Mouse (Mus musculus) cerebellum, adult 11-12 months (tissue): Measurements from ENCODE around the gene Tcf7l2.
A peak's percentile ranks its signal among the peaks of the same experiment; 100 is the strongest.

ENCODE experiments used
- DNase-seq: peaks from one replicate; pipeline ENCODE4 v3.0.0; 2022

The Tcf7l2 gene

GRCm38 (mm10) chr19:55837924-55838323, 96.3 kb downstream of the Tcf7l2 start:
- DNase-seq, result peak; percentile 5

DNA sequence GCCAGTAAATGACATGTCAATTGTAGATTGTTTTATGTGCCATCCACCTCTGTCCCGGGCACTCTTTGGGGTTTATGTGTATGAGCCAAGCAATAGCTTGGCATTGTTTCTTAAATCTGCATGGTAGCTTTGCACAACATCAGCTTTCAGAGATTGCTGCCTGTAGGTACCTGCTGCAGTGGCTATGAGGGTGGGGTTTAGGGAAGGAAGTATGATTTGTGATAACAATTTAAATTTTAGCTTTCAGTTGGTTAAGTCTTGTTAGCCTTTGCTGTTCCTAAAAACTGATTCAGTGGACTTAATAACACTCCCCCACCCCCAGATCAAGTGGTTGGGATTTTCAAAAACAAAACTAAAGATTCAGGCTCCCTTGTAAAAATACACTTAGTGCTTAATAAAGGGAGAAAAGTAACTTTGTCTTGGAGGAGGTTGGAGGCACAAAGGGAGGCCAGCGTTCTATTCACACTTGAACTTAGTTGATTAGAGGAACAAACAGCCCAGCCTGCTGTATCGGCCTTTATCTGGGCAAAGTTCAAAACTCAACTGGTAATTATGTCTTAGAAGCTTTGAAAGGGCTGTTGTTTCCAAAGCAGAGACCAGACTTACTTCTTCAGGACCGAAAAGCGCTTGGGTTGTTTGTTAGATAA, 96.9 kb downstream of the Tcf7l2 start:
- no peak for DNase-seq

GRCm38 (mm10) chr19:55839036-55839555, 97.5 kb downstream of the Tcf7l2 start:
- DNase-seq, result no peak

DNA sequence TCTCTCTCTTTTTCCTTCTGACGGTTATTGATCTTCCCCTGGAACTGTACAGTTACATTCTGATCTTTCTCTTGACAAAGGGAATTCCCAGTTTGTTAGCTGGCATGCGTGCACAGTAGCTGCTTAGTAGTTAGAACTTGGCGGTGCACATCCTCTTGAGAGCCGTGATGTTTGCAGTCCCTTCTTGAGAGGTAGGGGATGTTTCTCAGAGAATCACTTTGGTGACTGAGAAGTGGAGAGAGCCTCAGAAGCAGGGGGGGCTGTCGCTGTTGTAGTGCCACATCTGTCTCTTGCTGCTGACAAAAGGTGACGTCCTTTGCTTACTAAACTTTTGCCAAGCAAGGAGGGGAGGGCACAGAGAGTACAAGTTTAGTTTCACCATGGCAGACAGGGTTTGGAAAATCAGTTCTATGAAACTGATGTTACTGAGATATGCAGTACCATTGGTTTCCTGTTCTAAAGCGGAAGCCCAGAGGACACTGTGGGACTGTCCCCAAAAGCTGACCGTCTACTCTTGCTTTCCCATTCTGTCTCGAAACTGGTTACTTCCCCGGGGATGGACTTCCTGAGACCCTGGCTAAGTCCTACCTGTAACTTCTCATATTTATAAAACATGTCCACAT, 99.0 kb downstream of the Tcf7l2 start:
- no peak for DNase-seq

DNA sequence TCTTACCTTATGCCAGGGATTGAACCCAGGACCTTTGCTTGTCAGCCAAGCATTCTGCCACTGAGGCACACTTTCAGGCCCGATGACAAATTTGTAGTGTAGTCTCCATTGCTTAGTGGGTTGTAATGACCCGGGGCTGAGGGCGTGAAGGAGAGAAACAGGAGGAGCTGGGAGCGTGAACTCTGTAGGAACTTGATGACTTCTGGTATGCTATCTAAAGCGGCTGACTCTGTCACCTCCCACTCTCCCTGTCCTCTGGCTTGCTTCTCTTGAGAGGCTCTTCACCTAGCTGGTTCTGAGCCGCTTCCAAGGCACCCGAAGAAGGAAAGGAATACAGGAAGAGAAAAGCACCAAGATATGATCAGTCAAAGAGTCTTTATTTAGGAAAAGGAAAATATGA, 100.4 kb downstream of the Tcf7l2 start:
- DNase-seq, result no peak

DNA sequence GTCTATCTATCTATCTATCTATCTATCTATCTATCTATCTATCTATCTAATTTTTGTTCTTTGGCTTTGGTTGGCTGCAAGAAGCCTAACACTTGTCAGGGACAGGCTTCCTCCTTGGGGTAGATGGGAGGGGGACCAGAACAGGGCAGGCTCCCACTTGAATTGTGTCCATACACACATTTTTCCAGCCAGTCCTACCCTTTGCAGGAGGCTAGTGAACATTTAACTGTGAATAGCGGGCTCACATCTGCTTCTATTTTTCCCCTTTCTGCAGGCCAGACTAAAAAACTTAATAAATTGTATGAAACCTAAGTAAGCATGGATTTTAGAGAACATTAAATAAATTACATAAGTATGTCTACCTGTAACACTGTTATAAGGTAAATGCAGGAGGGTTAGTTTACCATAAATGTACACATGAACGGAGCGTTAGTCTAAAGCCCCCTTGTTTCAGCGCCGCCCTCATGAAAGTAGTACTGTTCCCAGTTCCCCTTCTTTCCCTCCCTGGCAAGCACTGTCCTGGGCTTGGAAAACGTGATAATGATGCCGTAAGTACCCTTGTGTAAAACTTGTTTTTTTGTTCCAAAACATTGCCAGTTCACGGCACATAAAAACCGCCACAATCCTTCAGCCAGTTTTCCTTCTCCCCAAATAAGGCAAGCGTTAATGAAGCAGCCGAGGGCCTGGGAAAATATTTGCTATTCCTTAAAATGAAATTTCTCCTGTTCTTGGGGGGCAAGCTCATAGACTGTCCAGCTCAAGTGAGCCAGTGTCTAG, 101.7 kb downstream of the Tcf7l2 start:
- DNase-seq, result no peak

GRCm38 (mm10) chr19:55845702-55846101, 104.1 kb downstream of the Tcf7l2 start:
- no peak for DNase-seq

DNA sequence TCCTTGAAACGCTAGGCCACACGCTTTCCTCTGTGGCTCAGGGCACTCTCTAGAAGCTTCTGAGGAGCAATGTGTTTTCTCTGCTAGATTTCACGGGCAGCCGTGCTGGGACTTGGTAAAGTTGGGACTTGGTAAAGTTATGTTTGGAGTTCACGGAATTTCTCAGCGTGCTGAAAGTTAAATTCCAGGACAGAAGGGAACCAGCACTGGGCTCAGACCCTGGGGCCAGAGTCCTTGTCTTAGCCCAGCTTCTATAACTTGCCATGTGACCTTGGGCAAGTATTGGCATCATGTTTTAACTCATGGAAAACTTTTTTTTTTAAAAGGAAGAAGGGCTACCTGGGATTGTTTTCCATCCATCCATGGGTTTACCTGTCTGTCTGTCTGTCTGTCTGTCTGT, 104.6 kb downstream of the Tcf7l2 start:
- no peak for DNase-seq

- DNase-seq, result no peak
Measured at GRCm38 (mm10) chr19:55847043-55847442, 105.4 kb downstream of the Tcf7l2 start.

GRCm38 (mm10) chr19:55850402-55851078, 108.9 kb downstream of the Tcf7l2 start:
- no peak for DNase-seq

- no peak for DNase-seq
Measured at GRCm38 (mm10) chr19:55851498-55852324, 110.1 kb downstream of the Tcf7l2 start.

DNA sequence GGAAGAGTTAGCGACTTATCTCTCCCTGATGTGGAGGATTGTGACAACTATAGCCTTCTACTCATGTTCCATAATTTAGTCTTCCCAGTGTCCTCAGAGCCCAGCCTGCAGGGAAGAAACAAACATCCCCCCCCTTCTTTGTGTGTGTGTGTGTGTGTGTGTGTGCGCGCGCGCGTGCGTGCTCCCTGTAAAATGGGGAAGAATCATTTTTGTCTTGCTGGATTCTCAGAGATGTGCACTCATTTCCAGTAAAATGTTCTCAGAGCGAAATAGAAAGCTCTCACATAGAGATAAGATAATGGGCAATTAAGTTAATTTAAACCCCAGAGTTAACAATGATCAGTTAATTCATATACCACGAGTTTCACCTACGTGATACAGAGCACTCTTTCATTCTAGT, 112.8 kb downstream of the Tcf7l2 start:
- no peak for DNase-seq

DNA sequence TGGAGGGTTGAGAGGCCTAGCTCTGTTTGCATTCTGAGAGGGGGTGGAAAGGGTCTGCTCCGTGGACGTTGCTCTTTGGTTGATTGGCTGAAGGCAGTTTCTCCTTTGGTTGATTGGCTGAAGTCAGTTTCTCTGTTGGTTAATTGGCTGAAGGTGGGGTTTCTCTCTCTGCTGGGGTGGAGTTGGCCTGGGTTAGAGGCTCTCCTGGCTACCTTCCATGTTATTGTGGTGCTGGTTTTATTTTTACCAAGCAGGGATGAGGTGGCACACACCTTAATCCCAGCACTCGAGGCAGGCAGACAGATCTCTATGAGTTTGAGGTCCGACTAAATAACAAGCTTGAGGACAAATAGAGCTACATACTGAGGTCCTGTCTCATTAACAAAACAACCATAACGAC, 114.0 kb downstream of the Tcf7l2 start:
- no peak for DNase-seq

DNA sequence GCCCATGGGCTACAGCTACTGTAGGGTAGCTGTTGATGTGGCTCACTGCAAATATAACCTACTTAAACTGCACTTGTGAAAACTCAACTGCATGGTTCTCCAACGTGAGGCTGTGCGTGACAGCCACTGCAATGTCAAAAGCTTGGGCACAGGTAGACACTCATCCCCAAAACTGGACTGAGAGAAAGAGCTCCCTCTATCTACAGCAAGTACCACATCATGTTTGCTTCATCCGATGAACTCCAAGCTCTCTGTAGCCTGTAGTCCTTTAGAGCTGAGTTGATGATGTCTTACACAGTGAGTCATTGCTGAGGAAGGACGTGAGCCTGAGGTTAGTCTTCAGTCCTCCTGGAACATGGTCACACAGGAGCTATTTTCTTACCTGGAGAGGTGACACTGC, 115.7 kb downstream of the Tcf7l2 start:
- no peak for DNase-seq

DNA sequence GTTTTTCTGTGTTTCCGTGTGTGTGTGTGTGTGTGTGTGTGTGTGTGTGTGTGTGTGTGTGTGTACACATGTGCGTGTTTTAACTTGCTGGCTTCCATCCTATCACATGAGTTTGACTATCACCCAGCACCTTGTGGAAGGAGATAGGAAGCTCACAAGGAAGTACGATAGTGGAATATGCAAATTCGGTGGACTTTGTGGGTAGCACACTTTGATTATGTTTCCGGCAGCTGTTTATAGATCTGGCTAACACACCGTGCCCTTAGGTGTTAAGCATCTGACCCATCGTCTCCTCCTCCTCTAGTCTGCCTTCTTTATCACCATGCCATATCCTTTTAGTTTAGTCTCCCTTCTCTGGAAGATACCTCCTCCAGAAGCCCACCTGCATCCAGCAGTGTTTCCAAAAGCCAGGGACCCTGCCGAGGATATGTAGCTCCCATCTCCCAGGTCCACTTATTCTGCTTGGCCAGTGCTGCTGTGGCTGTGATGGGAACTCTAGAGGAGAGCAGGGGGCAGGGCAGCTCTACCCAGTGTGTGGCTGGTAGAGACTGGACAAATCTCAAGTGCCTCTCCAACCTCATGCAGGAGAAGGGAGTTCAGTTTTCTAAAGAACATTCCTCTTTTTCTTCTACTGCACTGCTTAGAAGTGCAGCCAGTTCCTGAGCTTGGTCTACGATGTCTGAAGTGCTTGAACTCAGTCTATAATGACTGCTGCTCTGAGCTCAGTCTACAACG, 118.6 kb downstream of the Tcf7l2 start:
- DNase-seq, result no peak

DNA sequence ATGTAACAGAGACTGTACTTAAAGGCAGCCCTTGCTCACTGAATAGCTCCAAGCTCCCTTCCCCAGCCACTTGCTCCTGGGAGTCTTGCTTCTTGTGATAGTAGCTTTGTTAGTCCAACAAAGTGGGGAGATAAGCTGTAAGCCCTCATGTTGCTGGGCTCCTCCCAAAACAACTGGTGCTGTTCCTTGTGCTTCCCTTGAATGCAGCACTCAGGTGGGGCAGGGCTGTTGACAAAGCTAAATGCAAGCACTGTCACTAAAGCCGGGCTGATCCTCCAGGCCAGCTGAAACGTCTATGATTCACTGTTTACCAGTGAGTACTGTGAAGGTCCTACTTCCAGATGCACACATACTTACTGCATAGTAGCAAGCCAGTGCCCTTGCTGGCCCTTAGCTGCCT, 120.1 kb downstream of the Tcf7l2 start:
- DNase-seq, result no peak

DNA sequence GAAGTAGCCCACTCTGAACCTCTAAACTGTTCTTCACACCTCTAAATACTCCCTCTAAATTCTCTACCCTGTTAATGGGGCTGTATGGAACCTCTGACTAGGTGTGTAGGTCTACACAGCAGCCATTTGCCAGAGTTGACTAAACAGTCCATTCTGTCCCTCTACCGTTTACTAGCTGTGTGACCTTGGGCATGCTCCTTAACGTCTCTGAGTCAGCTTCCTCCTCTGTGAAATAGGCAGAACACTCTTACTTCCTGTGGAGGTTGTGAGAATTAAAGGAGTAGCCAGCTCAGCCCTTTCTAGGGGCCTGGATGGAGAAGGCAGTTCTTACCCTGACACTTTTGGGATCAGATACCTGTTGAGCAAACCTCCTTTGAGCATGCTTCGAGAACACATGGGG, 120.9 kb downstream of the Tcf7l2 start:
- DNase-seq, result no peak

DNA sequence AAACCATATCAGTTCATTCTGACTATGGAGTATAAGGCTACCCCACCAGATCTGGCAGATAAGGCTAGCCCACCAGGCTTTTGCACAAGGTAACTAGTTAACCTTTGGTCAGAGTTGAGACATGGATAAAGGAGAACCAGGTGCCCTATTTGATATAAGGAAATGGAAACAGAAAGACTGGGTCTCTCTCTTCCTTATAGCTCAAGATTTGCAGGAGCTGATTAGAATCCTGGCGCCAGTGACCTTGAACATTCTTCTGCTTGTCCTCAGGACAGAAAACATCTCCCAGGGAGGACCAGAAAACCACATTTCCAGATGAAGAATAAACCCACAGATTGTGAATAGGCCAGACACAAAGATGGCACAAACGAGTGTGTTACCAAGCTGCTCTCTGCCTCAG, 123.4 kb downstream of the Tcf7l2 start:
- DNase-seq, result no peak

- DNase-seq, result no peak
Measured at GRCm38 (mm10) chr19:55865774-55866578, 124.4 kb downstream of the Tcf7l2 start.

DNA sequence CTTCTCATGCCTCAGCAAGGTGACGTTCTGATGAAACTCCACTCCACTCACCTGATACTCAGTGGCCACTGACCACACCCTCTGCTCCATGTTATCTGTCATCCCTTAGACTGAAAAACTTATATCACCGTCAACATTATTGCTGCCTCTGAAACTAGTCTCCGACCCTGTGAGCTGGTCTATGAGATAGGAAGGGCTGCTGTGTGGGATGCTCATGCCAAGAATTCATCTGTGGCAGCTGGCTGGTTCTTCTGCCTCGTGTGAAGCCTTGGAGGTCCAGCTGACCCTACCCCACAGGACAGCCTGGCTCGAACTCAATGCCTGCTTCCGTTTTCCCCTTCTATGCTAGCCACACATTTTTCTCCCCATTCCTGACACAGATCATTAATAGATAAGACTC, 125.6 kb downstream of the Tcf7l2 start:
- DNase-seq, result no peak

DNA sequence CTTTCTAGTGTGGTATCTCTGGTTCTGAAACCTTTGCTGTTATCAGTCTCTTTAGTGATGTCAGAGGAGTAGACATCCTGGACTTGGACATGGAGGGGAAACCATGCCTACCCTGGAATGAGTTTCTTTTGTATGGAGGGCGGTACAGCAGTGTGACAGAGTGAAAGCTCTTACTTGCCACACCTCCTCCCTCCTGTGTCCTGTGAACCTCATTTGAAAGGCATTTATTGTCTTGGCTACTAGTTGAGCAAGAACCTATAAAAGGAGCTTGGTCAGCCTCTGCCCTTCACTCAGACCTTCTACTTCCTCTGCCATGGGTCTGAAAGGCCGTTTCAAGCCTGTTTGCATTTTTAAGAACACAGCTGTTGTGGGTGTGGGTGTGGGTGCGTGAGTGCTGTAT, 126.3 kb downstream of the Tcf7l2 start:
- DNase-seq, result no peak
